Mouse (Mus musculus): Measurements from ENCODE around the gene Magi3. TPM values are rescaled to one million over a fixed set of nuclear protein-coding genes. Genes with fewer than 3 reads are reported as not detected.

Gene Magi3
- 3.4 and 5.7 TPM in 2 replicates for total RNA-seq (2014; fragmentation: Nextera tagmentation)
- 8.6 and 9.1 TPM in 2 replicates for total RNA-seq (2017)

DNA sequence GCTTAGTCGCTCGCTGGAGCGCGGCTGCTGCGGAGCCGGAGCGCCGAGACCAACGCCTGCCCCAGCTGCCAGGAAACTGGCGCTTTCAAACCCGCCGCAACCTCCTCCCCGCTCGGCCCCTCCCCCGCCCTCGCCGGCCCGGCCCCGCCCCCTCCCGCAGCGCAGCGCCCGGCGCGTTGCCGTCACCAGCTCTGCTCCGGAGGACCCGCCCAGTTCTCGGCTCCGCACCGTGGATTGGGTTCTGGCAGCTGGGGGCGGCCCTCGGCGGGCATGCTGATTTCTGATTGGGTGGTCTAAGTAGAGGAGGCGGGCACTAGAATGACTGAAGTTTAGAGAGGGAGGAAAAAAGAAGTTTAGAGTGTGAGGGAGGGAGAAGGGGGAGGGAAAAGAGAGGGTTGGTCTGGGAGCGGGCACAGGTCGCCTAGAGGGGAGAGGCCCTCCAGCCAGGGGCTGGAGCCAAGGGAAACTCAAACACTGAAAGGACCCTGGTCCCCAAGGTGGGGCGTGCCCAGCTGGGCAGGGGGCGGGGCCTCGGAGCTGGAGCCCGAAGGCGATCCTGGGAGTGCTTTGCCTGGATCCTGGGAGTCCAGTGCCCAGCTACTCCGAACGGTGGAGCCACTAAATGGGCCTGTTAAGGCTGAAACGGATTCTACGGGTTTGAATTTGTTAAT is at the start of gene Magi3:
Magi3 (minus strand) TSS at position 80 of the 671 bp plus-strand sequence.
- ATAC-seq (replicated peaks; ENCODE audit: poor library complexity, severe bottlenecking), result peak; percentile 90

DNA sequence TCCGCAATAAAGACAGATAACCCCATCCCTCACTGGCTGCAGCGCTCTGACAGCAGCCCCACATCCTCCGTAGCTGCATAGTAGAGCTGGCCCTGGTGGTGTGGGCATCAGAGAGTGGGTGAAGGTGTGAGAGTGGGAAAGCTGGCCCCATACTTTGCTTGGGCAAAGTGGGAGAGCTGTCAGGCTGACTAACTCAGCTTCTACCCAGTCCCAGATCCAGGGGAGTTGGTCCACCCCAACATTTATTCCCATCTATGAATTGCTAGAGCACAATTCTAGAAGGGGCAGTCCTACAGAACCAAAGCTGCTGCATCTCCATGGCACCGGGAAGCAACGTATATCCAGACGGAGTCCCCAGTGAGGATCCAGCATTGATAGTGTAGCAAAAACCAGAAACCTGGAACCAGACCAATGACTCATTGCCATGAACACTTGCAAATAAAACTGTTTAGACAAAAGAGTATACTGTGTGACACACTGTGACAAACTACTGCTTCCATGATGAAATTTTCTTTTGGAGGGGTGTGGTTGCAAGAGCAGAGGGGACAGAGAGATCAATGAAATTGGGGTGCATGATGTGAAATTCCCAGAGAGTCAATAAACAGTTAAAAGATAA is 44.5 kb upstream of the Magi3 start:
- no peak for ATAC-seq (replicated peaks; ENCODE audit: poor library complexity, severe bottlenecking)

DNA sequence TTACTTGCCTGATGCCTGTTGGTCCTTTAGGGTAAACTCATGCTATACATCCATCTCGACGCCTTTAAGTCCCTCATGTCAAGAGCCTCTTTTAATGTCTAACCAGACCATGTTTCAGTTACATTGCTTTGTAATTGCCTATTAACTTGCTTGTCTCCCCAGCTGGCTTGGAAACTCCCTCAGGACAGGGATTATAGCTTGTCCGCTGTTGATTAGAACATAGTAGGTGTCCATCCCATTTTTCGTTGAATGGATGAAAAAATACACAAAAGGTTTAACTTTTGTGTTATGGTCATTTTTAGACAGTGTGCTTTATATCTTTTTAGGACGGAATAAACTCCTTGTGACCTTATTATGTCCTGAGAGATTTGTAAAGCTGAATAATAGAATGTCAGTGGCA is 40.0 kb upstream of the Magi3 start:
- no peak for ATAC-seq (replicated peaks; ENCODE audit: poor library complexity, severe bottlenecking)

DNA sequence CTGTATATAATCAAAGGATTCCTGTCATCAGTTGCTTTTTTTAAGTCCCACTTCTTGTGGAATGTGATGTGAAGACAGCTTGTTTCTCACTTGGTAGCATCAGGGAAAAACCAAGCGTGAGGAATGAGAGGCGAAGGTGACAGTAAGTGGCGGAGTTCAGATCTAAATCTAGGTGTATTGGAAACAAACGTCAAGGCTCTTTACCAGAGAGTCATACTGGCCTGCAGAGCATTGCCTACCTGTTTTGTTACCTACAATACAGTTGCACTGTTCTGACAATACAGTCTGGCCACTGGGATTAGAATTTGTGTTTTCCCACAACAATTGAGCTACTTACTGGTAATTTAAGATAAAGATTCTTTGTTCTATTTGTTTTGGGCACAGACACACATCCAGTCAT is 39.0 kb upstream of the Magi3 start:
- no peak for ATAC-seq (replicated peaks; ENCODE audit: poor library complexity, severe bottlenecking)

DNA sequence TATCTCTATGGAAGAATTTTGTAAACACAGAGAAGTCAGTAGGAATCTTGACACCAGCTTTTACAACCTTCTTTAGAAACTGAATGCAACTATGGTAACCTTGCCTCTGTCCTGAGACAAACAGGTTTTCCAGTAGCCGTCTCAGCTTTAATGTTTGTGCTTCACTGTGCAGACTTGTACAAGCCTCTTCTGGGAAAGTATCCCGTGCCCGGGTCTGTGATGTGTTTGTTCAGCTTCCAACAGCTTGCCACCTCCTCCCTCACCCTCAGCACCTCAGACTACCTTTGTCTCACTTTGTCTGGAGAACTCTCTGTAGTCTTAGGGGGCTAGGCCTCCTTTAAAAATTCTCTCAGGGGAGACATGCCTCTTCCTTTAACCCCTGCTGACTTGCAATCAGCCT is 36.9 kb upstream of the Magi3 start:
- no peak for ATAC-seq (replicated peaks; ENCODE audit: poor library complexity, severe bottlenecking)

DNA sequence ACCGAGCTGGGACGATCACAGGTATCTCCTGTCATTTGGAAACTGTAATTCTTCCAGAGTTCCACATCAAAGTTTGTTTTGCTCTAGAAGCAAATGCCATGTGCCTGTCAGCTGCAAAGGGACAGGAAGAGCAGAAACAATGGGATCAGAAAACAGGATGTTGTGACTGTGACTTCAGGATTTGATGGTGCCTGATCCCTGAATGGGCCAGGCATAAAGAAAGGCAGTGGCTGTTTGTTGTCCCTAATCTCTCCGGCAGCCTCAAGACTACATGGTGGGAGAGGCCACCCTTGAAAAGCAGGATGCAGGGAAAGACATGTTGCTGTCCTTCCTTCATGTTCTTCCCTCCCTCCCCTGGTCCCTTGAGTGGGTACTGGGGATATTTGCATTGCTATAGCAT is 33.6 kb upstream of the Magi3 start:
- ATAC-seq (replicated peaks; ENCODE audit: poor library complexity, severe bottlenecking), result no peak

DNA sequence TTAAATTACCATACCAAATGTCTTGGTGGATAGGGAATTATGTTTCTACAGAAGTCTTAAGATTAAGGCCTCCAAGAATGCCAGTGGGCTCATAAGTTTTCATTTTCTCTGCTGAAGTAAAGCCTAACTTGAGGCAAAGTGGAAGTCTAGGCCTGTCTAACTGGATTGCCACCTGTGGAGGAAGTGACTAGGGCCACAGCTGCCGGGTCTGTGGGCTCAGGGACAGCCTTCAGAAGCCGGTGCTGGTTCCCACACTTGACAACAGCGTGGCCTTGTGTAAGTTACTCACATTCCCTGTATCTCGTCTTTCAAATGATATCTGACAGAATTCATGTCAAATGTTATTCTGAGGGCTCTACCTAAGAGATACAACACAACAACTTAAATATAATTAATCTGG is 27.7 kb upstream of the Magi3 start:
- peak; percentile 76 for ATAC-seq (replicated peaks; ENCODE audit: poor library complexity, severe bottlenecking)

DNA sequence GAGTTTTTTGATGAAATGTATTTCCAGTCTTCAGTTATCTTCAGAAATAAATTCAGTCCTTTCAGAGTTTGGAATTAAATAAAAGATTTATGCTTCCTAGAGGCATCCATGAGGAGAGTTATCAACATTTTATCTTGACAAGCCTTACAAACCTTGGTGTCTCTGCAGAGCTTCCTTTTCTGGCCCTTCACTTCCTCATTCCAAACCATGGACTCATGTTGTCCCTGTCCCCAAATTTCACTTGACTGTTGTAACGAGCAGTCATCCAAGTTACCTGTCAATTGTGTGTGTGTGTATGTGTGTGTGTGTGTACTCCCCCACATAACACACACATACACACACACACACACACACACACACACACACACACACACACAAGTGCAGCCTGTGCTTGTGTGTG is 26.9 kb upstream of the Magi3 start:
- ATAC-seq (replicated peaks; ENCODE audit: poor library complexity, severe bottlenecking), result peak; percentile 74

DNA sequence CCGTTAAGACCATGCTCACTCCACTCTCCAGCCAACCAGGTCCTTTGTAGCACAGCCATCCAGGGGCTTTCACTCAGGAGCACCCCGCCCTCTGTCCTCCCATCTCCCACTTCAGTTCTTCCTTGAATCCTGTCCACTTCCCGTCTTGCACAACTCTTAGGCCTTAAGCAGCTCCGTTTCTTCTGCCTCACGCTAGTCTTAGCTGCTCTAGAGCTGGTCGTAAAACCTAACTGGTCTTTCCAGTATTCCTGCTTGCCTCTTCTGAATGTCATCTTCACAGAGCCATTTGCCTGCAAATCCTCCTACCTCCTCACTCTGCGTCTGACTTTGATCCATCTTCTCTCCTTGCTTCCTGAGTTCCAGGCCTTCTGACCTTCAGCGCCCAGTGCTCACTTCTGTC is 24.2 kb upstream of the Magi3 start:
- ATAC-seq (replicated peaks; ENCODE audit: poor library complexity, severe bottlenecking), result no peak

DNA sequence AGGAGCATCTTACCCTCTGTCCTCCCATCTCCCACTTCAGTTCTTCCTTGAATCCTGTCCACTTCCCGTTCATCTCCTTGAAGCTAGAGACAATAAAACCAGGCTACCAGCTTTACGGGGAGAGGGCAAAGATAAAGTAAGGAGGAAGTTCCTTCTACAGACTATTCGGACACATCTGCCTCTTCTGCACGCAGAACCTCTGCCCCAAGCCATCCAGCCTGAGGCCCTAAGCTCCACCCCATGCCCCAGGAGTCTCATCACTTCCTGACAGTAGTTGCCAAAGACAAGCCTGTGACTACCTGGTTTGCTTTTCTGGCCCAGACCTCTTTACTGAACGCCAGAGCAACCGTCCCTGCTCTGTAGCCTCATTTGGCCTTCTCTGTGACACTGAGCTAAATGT is 23.8 kb upstream of the Magi3 start:
- ATAC-seq (replicated peaks; ENCODE audit: poor library complexity, severe bottlenecking), result no peak; the same call in 1 of the 2 replicates

DNA sequence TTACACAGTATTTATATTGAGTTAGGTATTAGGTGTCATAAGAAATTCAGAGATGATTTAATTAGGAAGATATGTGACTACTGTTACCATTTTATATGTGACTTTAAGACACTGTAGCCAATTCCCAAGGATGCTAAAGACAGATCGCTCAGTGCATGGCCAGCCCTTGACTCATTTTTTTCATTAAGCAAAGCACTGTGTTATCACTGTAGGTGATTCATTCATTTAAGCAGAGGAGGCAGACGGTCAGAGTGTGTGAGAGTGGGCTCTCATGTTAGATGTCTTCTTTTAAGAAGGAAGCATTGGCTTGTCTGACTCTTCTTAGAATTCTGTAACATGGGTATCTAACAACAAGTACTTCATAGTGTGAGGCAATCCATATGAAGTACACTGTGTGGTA is 19.6 kb upstream of the Magi3 start:
- ATAC-seq (replicated peaks; ENCODE audit: poor library complexity, severe bottlenecking), result no peak

DNA sequence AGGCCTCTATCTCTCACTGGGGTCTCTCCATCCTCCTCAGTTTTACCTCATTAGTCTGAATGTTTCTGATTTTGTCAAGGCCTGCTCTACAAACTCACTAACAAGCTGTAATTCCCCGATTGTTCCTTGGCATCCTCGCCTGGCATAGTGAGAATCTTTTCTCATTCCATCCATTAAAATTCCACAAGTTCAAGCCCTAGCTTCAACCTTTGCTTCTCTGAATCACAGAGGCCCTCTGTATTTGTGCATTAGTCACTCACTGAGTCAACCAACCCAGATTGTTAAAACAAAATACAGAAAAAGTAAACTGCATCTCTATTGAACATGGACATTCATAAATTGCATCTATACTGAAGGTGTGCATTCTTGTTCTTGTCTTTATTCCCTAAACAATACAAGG is 19.2 kb upstream of the Magi3 start:
- no peak for ATAC-seq (replicated peaks; ENCODE audit: poor library complexity, severe bottlenecking)

DNA sequence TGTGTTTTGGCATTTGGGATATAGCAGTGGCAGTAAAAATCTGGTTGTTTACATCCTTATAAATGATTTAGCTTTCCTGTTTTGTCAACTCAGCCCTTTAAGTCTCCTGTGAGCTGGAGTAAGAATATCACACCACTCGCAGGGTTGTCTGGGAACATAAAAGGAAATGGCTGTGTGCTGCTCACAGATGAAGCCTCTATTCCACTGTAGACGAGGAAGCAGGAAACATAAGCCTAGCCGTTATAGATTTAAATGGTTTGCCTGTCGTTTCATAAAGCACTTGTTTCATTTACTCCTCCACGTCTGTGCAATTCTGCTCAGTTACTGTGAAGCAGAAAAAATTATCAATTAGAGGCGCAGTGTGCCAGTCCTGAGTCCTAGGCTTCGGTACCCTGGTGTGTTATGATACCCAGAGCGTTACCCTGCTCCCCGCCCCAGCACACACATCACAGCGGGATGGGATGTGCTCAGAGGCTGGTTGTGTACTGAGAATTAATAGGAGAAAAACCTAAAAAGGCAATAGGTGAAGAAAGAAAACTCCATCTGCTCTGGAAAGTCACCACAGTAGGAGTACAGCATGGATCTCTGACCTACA is 17.8 kb upstream of the Magi3 start:
- no peak for ATAC-seq (replicated peaks; ENCODE audit: poor library complexity, severe bottlenecking)

DNA sequence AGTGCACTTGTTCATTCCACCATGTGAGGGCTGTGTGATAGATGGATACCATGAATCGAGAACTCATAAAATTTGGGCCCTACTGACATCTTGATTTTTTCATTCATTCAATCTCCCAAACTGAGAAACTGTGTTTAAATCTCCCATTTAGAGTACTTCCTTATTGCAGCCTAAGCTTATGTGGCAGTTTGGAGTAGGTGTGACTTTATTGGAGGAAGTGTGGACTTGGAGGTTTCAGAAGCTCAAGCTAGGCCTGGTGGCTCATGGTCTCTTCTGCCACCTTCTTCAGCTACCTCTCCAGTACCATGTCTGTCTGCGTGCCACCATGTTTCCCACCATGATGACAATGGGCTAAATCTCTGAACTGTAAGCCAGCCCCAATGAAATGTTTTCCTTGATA is 15.9 kb upstream of the Magi3 start:
- peak; percentile 52 for ATAC-seq (replicated peaks; ENCODE audit: poor library complexity, severe bottlenecking)

DNA sequence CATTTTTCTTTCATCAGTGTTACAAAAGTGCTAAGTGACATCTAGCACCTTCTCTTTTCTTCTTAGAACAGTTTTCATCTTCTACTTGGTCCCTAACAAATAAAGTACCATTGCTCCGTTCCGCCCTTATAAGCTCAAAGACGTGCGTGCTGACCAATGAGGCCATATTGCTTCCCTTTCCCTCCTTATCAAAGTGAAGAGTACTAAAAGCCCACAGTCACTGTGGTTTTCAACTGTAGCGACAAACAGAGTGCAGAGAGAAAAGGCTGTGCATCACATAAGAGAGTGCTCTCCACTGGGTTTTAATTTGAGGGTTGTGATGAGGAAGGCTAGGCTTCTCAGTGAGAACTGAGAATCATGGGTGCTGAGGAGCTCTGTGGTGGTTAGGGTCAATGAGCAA is 14.9 kb upstream of the Magi3 start:
- ATAC-seq (replicated peaks; ENCODE audit: poor library complexity, severe bottlenecking), result no peak

DNA sequence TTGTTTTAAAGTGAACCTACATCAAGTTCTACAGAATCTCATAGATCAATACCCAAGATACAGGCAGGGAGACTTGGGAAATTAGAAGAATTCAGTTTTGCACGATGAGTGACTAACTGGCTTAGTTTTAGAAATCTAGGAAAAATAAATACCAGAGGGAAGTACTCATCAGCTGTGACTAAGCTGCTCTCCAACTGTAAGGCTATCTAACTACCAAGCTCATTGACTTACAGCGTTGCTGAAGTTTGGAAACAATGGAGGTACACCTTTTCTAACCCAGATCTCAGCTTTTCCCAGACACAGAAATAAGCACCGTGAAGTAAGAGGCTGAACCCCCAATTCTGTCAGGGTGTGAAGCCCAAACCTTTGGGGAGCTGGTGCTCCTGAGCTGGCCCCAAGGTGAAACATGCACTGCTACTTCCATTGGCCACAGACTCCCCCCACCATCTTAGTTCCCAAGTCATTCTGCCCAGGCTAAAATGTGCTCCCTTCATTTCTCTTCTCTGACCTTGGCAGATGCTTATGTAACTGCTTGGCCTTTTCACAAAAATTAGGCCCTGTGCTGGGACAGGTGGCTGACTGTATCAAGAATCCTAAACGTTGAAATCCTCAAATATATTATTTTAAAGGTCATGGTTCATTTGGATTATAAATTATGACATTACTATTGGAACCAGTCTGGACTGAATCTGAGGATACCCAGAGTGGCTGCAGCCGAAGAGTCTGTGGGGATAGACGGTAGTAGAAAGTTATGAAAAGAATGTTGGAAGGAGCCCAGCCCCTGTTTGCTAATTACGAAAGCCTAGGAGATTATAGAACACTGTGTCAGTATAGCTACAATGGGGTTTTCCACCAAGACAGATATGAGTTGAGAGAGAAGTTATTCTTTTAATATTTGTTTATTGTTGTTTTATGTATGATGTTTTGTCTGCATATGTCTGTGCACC is 13.5 kb upstream of the Magi3 start:
- ATAC-seq (replicated peaks; ENCODE audit: poor library complexity, severe bottlenecking), result no peak

DNA sequence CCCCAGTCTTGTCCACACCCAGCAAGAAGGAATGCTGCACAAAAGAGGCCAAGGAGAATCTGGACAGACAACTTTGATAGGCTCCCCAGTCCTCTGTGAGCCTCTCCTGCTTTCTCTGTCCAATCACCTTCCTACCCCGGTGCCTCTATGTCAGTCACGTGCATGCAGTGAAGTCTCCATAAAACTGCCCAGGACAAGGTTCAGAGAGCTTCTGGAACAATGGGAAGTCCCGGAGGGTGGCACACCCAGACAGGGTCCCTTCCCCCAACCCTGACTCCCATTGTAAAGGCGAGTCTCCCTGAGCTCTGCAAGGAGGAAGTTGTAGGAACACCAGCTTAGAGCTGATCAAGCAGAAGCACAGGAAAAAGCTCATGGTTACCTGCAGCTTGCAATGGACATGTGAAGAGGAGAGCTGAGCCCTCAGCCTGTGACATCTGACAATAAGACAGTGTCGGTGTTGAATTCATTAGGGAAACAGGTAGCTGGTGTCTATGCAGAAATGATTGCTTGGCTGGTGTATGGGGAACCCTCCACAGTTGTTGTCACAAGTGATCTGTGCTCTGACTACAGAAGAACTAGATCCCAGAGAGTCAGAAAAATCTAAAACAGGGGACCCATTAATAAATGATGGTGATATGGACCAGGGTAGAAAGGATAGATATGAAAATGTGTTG is 7.4 kb upstream of the Magi3 start:
- ATAC-seq (replicated peaks; ENCODE audit: poor library complexity, severe bottlenecking), result peak; percentile 59

DNA sequence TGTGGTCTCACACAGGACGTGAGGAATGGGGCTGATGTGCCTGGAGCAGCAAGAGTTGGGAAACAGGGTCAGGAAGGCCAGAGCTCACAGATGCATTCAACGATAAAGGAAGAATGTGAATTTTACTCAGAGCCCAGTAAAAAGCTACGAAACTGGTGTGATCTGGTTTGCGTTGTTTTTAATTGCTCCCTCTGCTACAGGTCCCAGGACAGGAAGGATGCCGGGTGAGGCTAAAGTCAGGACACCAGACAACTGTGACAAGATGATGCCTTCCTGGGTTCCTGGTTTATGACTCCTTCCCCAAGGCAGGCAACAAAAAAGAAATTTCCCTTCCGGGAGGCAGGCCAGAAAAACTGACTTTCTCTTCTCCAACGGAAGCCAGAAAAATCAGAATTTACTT is 6.6 kb upstream of the Magi3 start:
- no peak for ATAC-seq (replicated peaks; ENCODE audit: poor library complexity, severe bottlenecking)

DNA sequence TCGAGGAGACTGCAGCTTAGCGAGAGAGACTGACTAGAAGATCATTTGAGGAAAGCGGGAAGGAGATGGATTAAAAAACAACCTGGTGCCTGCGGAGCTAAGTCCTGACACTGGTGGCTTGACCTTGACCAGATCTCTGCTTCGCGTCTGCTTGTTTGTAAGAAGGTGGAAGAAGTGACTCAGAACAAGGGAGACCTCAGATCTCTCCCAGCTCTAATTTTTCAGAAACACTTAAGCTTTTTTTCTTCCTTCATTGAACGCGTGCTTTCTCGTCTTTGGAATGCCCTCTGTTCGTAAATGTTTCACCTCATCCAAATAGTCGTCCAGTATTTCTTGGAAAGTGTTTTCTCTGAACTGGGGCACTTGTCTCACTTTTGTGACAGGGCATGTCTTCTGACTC is 982 bp upstream of the Magi3 start:
- ATAC-seq (replicated peaks; ENCODE audit: poor library complexity, severe bottlenecking), result no peak

DNA sequence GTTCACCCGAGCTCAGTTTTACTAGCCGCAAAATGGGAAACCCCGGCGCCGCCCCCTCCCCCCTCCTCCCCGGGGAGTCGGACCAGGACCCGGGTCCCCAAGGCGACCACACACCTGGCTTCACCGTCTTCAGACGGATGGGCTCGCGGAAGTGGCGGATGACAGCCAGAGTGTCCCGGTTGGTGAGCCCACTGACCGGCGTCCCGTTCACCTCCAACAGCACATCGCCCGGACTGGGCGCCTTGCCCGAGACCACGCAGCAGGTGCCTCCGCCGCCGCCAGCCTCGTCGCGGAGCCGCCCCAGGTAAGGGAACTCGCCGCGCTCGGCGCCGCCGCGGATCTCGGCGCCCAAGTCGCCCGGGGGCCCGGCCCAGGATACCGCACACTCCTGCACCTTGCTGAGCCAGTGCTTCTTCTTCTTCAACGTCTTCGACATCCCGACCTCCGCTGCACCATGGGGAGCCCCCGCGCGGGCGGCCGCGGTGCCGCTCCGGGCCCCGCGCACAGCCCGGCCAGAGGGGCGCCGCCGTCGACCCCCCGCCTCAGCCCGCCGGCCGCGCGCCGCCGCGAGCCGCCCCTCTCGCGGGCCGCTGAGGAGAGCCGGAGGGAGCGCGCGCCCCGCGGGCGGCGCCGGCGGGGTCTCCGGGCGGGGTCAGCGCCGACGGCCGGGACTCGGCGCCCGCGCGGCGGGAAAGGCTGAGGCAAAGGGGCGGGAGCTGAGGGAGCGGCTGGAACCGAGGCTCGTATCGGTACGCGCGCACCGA is 461 bp downstream of the Magi3 start:
- ATAC-seq (replicated peaks; ENCODE audit: poor library complexity, severe bottlenecking), result no peak

Data from granulocyte monocyte progenitor cell, adult 5-6 weeks (primary cell).